Mouse (Mus musculus) ES-Bruce4 (cell line): ENCODE measurements around the gene Med20. TPM values are rescaled to one million over a fixed set of nuclear protein-coding genes. Genes with fewer than 3 reads are reported as not detected.

Source experiments
- H3K27ac ChIP-seq: 2 replicates; pipeline ENCODE4 v1.5.1; 2012; ENCODE audit warnings: low read length, inconsistent platforms; ENCODE audit not compliant: insufficient read depth
- H3K27me3 ChIP-seq: 2 replicates; pipeline ENCODE4 v1.6.1; 2012; ENCODE audit warnings: mild to moderate bottlenecking, low read length, inconsistent platforms; ENCODE audit not compliant: control insufficient read depth, poor library complexity, insufficient read depth, severe bottlenecking
- H3K36me3 ChIP-seq: 2 replicates; pipeline ENCODE4 v1.6.1; 2012; ENCODE audit warnings: inconsistent platforms, mild to moderate bottlenecking, low read length, moderate library complexity; ENCODE audit not compliant: control insufficient read depth, poor library complexity, insufficient read depth, severe bottlenecking
- H3K4me1 ChIP-seq: one replicate; pipeline ENCODE4 v1.8.1; 2011; ENCODE audit warnings: low read length; ENCODE audit not compliant: control insufficient read depth, insufficient read depth
- H3K4me3 ChIP-seq: 2 replicates; pipeline ENCODE4 v1.5.1; 2011; ENCODE audit warnings: low read depth, mild to moderate bottlenecking, low read length
- H3K9ac ChIP-seq: 2 replicates; pipeline ENCODE4 v1.6.1; 2012; ENCODE audit warnings: low read depth, mild to moderate bottlenecking, inconsistent platforms; ENCODE audit not compliant: poor library complexity, severe bottlenecking
- H3K9me3 ChIP-seq: replicated peaks from 2 replicates; pipeline ENCODE4 v1.6.1; 2012; ENCODE audit warnings: mild to moderate bottlenecking, low read length, inconsistent platforms; ENCODE audit not compliant: control insufficient read depth, poor library complexity, insufficient read depth, severe bottlenecking
- CTCF ChIP-seq: IDR thresholded peaks from one replicate; pipeline ENCODE4 v1.8.1; 2011; ENCODE audit warnings: low read depth, low read length
- EP300 ChIP-seq: IDR thresholded peaks from 2 replicates; pipeline ENCODE4 v1.6.1; 2011; ENCODE audit warnings: low read depth, low read length; ENCODE audit not compliant: insufficient read depth
- POLR2A ChIP-seq: IDR thresholded peaks from one replicate; pipeline ENCODE4 v1.8.1; 2011; ENCODE audit warnings: low read length; ENCODE audit not compliant: insufficient read depth
- polyA plus RNA-seq: library from polyadenylated mRNA; stranded (reverse); fragments of >200 nt; gene quantifications from 2 replicates; pipeline ENCODE4 v1.2.4, GENCODE M21; 2011; ENCODE audit warnings: low read depth; ENCODE audit not compliant: missing spikeins, insufficient read depth, insufficient read length

Gene Med20
- polyA plus RNA-seq, 1 experiment, result 26.4 TPM

DNA sequence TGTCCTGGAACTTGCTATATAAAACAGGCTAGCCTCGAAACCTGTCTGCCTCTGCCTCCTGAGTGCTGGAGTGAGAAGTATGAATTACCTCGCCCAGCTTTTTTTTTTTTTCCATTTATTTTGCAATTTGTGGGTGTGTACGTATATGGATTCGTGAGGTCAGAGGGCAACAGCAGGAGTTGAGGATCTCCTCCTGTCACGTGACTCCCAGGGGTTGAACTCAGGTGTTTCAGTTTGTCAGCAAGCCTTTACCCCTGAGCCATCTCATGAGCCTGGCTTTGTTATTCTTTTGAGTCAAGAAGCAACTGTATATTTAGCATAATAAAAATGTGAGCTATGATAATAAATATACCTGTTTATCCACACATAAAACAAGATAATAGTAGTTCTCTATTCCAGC is 44.3 kb downstream of the Med20 start:
- no peak overlapping the region for H3K27ac ChIP-seq
- TF ChIP-seq EP300 (no peak), CTCF (no peak), POLR2A (no peak)
- H3K4me1 ChIP-seq, result no peaks in the 10 kb centered on the region
- H3K27me3 ChIP-seq, result no peaks in the 10 kb centered on the region
- no peaks in the 10 kb centered on the region for H3K9me3 ChIP-seq
- no peak overlapping the region for H3K9ac ChIP-seq
- H3K36me3 ChIP-seq, result no peaks in the 10 kb centered on the region
- no peak overlapping the region for H3K4me3 ChIP-seq

DNA sequence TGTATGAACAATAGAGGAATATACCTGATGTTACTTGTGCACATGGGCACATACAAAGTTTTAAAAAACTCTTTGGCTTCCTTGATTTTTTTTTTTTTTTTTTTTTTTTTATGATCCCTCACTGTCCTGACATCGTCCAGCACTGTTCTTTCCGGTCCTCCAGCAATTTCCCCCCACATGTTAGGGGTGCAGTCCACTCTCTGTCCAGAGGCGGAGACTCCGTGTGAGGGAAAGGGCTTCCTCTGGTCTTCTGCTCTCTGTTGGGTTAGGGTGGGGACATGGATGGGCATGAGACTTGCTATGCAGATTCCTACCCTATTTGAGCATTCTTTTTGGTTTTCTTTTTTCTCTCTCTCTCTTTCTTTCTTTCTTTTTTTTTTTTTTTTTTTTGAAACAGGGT is 46.5 kb downstream of the Med20 start:
- Histone ChIP-seq H3K9me3 (no peaks in the 10 kb centered on the region), H3K4me3 (no peak overlapping the region), H3K27me3 (no peaks in the 10 kb centered on the region), H3K27ac (no peak overlapping the region), H3K9ac (no peak overlapping the region), H3K4me1 (no peaks in the 10 kb centered on the region), H3K36me3 (no peaks in the 10 kb centered on the region)
- TF ChIP-seq EP300 (no peak), CTCF (no peak), POLR2A (no peak)

DNA sequence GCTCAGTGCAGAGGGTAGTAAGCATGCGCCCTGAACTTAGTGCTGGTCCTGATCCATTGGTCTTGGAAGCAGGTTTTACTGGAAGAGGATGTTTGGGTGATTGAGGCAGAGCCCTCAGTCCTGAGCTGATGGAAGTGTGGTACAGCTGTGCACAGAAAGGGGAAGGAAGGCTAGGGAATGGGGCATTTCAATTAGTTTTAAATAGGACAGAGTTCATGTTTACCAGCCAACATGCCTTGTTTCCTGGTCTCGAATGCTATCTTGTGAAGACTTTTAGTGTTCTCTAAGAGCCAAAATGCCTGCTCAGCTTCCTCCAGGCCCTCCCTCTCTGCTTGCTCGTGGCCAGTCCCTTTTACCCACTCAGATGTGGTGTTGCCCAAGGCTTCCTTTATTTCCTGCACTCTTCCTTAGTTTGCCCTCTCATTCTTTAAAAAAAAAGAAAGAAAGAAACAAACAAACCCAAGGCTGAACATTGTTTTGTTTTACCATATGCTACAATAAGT is 47.4 kb downstream of the Med20 start:
- H3K9me3 ChIP-seq, result no peaks in the 10 kb centered on the region
- H3K9ac ChIP-seq, result no peak overlapping the region
- no peaks in the 10 kb centered on the region for H3K27me3 ChIP-seq
- TF ChIP-seq CTCF (no peak), POLR2A (no peak), EP300 (no peak)
- no peak overlapping the region for H3K27ac ChIP-seq
- H3K4me3 ChIP-seq, result no peak overlapping the region
- no peaks in the 10 kb centered on the region for H3K36me3 ChIP-seq
- H3K4me1 ChIP-seq, result no peaks in the 10 kb centered on the region

- TF ChIP-seq CTCF, result no peak
- no peak for TF ChIP-seq POLR2A
- TF ChIP-seq EP300, result no peak
- H3K27ac ChIP-seq, result no peak overlapping the region
- no peaks in the 10 kb centered on the region for H3K9me3 ChIP-seq
Observed at GRCm38 (mm10) chr17:47663009-47663713, 51.8 kb downstream of the Med20 start.

DNA sequence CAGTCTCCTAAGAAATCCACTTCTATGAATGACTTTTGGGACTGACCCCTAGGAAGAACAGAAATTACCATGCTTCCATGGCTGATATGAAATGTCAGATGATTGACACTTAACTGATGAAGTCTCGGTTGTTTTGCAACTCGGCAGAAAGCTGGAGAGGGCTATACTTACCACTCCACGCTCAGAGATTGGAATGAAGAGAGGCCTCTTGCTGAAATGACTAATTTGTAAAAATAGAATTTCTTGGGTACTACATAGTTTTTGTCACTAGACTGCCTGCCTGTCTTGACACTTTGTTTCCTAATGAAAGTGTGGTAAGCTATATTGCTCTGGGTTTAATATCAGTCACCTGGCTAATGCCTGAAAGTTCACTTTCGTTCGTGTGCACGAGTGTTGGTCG is 53.1 kb downstream of the Med20 start:
- no peaks in the 10 kb centered on the region for H3K27me3 ChIP-seq
- no peak overlapping the region for H3K27ac ChIP-seq
- H3K4me1 ChIP-seq, result no peaks in the 10 kb centered on the region
- H3K9ac ChIP-seq, result no peak overlapping the region
- no peak overlapping the region for H3K4me3 ChIP-seq
- H3K9me3 ChIP-seq, result no peaks in the 10 kb centered on the region
- TF ChIP-seq POLR2A (no peak), CTCF (no peak), EP300 (no peak)
- H3K36me3 ChIP-seq, result no peaks in the 10 kb centered on the region

More at GRCm38 (mm10) chr17:47663009-47663713, 51.8 kb downstream of the Med20 start:
- H3K27me3 ChIP-seq, result no peaks in the 10 kb centered on the region
- H3K4me1 ChIP-seq, result no peaks in the 10 kb centered on the region
- no peaks in the 10 kb centered on the region for H3K36me3 ChIP-seq
- no peak overlapping the region for H3K9ac ChIP-seq
- H3K4me3 ChIP-seq, result no peak overlapping the region

DNA sequence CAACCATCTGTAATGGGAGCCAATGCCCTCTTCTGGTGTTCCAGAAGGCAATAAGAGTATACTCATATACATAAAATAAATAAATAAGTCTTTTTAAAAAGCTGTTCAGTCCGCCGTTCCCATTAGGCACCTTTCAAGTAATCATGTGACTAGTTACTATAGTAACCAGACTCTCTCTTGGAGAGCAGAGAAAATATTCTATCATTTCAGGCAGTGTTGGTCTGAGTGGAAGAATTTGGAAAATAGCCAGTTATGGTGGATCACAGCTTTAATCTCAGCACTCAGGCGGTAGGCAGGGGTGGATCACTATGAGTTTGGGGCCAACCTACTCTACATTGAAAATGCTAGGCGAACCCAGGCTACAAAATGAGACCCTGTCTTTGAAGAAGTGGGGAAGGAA is 57.8 kb downstream of the Med20 start:
- H3K4me3 ChIP-seq, result no peak overlapping the region
- no peaks in the 10 kb centered on the region for H3K27me3 ChIP-seq
- H3K4me1 ChIP-seq, result peaks cover 4% of the 10 kb centered on the region

More for the DNA sequence above, 57.8 kb downstream of the Med20 start:
- Histone ChIP-seq H3K9ac (no peak overlapping the region), H3K9me3 (no peaks in the 10 kb centered on the region), H3K36me3 (no peaks in the 10 kb centered on the region), H3K27ac (no peak overlapping the region)
- TF ChIP-seq CTCF, result no peak
- no peak for TF ChIP-seq EP300
- no peak for TF ChIP-seq POLR2A
